ENCODE assay signal across 18 mouse cellular contexts in genomic region chr7:98996791-98997190, GRCm38 (mm10).
"Had no signal": no experiment of that assay in that cellular context is flagged by ENCODE, and none has a peak within 500 bp of the region (broad histone marks: within the 10 kb centered on the region; RNA-seq: fewer than 3 reads in every experiment).

No protein-coding gene starts in this region.

- H3K9me3 ChIP-seq: kidney, embryonic 15.5 days; neural tube, embryonic 12.5 days; neural tube, embryonic 15.5 days had no signal

- H3K36me3 ChIP-seq: kidney, embryonic 15.5 days; neural tube, embryonic 12.5 days; neural tube, embryonic 15.5 days had no signal

- H3K4me3 ChIP-seq: kidney, embryonic 15.5 days; left cerebral cortex, adult 2 months; neural tube, embryonic 12.5 days; neural tube, embryonic 15.5 days had no signal

- DNase-seq: kidney, adult 2 months; kidney, postnatal 10 days; kidney, postnatal 36 days; layer of hippocampus, postnatal 36 days; liver, postnatal 0 days; lung, postnatal 36 days; midbrain, embryonic 14.5 days; right cerebral cortex, adult 18-20 months; right cerebral cortex, postnatal 14 days; right cerebral cortex, postnatal 4 days; thymus, postnatal 25 days had no signal

- H3K27me3 ChIP-seq: kidney, embryonic 15.5 days; neural tube, embryonic 12.5 days; neural tube, embryonic 15.5 days had no signal

- H3K4me2 ChIP-seq: kidney, embryonic 15.5 days; midbrain, embryonic 11.5 days; neural tube, embryonic 12.5 days; neural tube, embryonic 15.5 days had no signal

- ATAC-seq: intestine, postnatal 0 days; liver, postnatal 0 days had no signal

- H3K4me1 ChIP-seq: neural tube, embryonic 12.5 days; neural tube, embryonic 15.5 days had no signal

- H3K9ac ChIP-seq: kidney, embryonic 15.5 days; liver, embryonic 14.5 days; liver, postnatal 0 days; neural tube, embryonic 12.5 days; neural tube, embryonic 15.5 days had no signal

- H3K27ac ChIP-seq: kidney, embryonic 15.5 days; left cerebral cortex, adult 2 months; liver, embryonic 14.5 days; neural tube, embryonic 12.5 days; neural tube, embryonic 15.5 days had no signal
